Mouse (Mus musculus) gastrocnemius, postnatal 4 days (tissue): Measurements from ENCODE around the gene S100a3. TPM values are rescaled to one million over a fixed set of nuclear protein-coding genes. Genes with fewer than 3 reads are reported as not detected.

Experiments used
- DNase-seq, 2 experiments: peaks; one replicate each; pipeline ENCODE4 v3.0.0; 2021 to 2022; ENCODE audit warnings: low spot score in 2 of 2, mixed read lengths in 2 of 2
- total RNA-seq, 2 experiments: library from RNA; stranded (reverse); gene quantifications; 2 replicates each; pipeline ENCODE4 v1.2.3; 2021

Gene S100a3
- total RNA-seq, 2 experiments from 2014 or later = 1.4 to 2.3 TPM

GRCm38 (mm10) chr3:90623435-90624071 lies 63.2 kb downstream of the S100a3 start:
- DNase-seq = peak in 1 of 2 experiments; percentile 73

- no peak for DNase-seq
These were observed 65.1 kb downstream of the S100a3 start for GRCm38 (mm10) chr3:90625496-90625895.

- DNase-seq = no peak
These were observed 66.1 kb downstream of the S100a3 start for GRCm38 (mm10) chr3:90626266-90627021.

- DNase-seq = no peak
These were observed 67.0 kb downstream of the S100a3 start for GRCm38 (mm10) chr3:90627366-90627765.

DNA sequence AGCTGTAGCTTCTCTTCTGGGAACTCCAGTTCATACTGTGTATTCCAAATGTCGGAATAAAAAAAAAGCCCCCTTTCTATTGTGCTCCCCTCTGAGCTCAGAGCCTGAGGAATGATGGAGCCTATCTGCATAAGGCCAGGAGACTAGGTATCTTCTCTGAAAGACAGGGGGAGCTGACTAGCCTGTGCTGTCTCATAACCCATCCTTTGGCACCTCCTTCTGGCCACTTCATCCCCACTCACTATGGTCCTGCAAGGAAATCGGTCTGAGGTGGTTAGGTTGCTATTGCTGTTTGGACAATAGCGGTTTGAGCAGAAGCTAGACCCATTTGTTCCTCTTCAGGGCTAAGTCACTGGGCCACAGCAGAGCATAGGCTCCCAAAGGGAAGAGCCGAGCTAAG lies 67.4 kb downstream of the S100a3 start:
- no peak for DNase-seq

DNA sequence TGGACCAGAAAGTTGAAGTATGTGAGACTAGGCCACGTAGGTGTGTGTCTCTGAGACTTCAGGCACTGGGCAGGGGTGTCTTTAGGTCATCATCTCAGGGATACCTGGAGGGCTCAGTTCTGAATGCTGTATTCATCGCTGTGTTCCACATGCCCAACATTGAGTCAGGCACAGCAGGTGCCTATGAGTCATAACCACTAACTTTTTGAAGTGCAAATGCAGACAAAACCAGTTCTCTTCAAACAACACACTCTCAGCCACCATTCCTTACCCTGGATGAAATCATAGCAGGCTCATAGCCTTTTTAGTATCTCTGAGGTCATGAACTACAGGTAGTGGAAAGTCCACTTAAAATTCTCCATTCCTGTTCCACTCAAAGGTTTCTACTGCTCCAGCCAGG lies 68.9 kb downstream of the S100a3 start:
- no peak for DNase-seq

DNA sequence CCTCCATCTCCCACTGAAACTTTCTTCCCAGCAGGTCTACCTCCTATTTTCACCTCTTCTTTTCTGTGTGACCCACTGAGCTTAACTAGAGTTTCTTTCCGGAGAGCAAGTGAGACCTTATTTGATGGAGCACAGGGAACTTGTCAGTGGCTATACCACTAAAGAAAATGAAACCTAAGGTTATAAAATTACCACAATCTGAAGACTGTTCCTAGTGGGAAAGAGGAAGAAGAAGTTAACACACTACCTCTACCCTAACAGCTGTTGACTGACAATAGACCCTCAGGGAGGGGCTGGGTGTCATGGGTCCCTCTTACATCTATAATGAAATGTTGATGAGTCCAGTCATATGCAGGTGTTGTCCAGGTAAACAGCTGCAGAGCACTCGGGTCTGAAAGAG lies 71.6 kb downstream of the S100a3 start:
- no peak for DNase-seq

GRCm38 (mm10) chr3:90638511-90639275 lies 78.3 kb downstream of the S100a3 start:
- no peak for DNase-seq

DNA sequence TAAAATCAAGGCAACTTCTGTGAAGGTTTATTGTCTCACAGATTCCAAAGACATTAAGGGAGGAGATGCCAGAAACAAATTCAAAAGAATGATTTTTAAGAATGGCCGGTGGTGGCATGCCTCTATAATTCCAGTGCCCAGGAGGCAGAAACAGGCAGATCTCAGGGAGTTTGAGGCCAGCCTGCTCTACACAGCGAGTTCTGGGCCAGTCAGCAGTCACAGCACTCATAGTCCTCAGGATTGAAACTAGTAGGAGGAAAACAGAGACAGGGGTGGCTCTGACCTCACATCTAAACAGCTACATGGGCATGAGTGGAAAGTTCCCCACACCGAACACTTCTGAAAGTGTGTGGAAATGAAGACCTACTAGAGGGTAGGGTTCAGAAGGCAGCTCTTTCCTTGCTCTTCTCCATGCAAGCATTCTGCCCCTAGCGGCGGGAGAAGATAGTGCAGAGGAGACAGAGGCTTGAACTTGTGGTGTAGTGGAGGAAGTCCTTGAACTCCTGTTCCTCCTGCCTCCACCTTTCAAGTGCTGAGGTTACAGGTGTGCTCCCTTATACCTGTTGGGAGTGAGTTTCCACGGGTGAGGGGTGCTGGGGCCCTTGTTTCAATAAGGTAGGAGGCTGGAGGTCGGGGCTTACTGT lies 79.3 kb downstream of the S100a3 start:
- no peak for DNase-seq

- DNase-seq = no peak
These were observed 80.6 kb downstream of the S100a3 start for GRCm38 (mm10) chr3:90640981-90641380.

DNA sequence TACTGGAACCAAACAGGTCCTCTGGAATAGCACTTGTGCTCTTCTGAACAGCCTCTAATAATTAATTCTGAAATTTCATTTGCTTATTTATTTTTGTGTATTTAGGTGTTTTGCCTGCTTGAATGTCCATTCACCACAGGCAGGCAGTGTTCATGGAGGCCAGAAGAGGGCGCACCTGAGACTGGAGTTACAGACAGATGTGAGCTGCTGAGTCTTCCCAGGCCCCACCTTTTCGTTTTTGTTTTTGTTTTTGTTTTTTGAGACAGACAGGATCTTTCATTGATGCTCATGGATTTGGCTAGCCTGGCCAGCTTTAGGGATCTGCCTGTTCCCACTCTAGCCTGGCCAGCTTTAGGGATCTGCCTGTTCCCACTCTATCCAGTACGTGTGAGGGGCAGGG lies 83.8 kb downstream of the S100a3 start:
- DNase-seq = peak in 1 of 2 experiments; percentile 39

DNA sequence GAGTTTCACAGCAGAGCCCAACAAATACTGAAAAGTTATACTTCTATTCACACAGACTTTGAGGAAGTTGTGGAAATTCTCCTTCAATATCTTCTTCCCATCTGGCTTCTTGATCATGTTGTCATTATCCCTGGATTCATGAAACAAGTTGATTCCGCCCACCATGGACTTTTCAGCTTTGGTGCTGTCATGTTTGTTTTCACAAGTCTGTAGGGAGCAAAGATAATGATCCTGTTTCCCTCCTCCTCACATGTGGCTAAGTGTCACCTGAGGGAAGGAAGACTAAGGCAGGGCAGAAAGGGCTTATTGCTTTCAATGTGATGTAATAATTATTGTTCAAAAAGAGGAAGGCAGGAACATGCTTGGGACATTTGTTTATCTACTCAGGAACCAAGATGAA lies 86.9 kb downstream of the S100a3 start:
- no peak for DNase-seq

DNA sequence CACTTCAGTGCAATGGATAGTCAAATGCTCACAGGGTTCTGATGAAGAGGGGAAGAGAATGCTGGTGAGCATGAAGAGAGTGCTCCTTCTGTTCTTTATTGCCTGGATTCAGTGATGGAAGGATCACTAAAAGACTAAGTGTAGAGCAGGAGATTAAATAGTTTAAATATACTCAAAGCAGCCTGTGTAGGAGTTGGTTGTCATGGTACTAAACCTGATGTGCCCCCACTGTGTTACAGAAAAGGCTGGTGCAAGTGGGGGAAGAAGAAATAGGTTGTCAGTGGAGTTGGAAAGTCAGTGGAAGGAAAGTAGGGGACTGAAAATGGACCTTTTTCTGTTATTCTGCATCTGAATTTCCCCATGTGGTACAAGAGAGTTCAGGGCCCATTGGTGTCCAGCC lies 88.6 kb downstream of the S100a3 start:
- no peak for DNase-seq

- DNase-seq = no peak
These were observed 89.5 kb downstream of the S100a3 start for GRCm38 (mm10) chr3:90649832-90650231.

Other genes starting within 250 kb of the S100a3 start
- 1 to 10 TPM; 7.2 to 7.4 TPM for gene Slc27a3, start 170.6 kb upstream of the S100a3 start, total RNA-seq
- gene Ints3, start 127.0 kb upstream of the S100a3 start, total RNA-seq = 10 to 100 TPM; 31.8 to 32.0 TPM
- 10 to 100 TPM; 25.9 to 26.4 TPM for gene Npr1, start 94.7 kb upstream of the S100a3 start, total RNA-seq
- gene Ilf2, start 84.5 kb upstream of the S100a3 start, total RNA-seq = 10 to 100 TPM; 72.3 to 75.4 TPM
- gene Snapin, start 69.5 kb upstream of the S100a3 start, total RNA-seq = 10 to 100 TPM; 71.3 to 74.7 TPM
- 100 to 1,000 TPM; 110 to 118 TPM for gene Chtop, start 51.1 kb upstream of the S100a3 start, total RNA-seq
- gene S100a1, start 46.2 kb upstream of the S100a3 start, total RNA-seq = 10 to 100 TPM; 27.3 to 31.2 TPM
- 10 to 100 TPM; 22.6 to 23.3 TPM for gene S100a13, start 46.1 kb upstream of the S100a3 start, total RNA-seq
- gene S100a14, start 33.7 kb upstream of the S100a3 start, total RNA-seq = 1 to 10 TPM in 1 of 2 experiments, under 1 TPM in 1; 0.64 to 1.1 TPM
- gene S100a16, start 23.3 kb upstream of the S100a3 start, total RNA-seq = 100 to 1,000 TPM; 117 to 124 TPM
- not detected for gene S100a2, start 29.7 kb downstream of the S100a3 start, total RNA-seq
- not detected for gene Gm42674, start 41.3 kb downstream of the S100a3 start, total RNA-seq
- gene S100a4, start 43.2 kb downstream of the S100a3 start, total RNA-seq = 10 to 100 TPM; 15.7 to 17.2 TPM
- not detected for gene S100a5, start 47.9 kb downstream of the S100a3 start, total RNA-seq
- 100 to 1,000 TPM; 140 to 154 TPM for gene S100a6, start 52.3 kb downstream of the S100a3 start, total RNA-seq
- gene S100a7a, start 93.4 kb downstream of the S100a3 start, total RNA-seq = under 1 TPM in 1 of 2 experiments, not detected in 1; 0.29 TPM
- gene S100a8, start 108.4 kb downstream of the S100a3 start, total RNA-seq = 10 to 100 TPM in 1 of 2 experiments, 1 to 10 TPM in 1; 4.5 to 11.8 TPM
- gene S100a9, start 135.1 kb downstream of the S100a3 start, total RNA-seq = 10 to 100 TPM in 1 of 2 experiments, 1 to 10 TPM in 1; 3.2 to 14.2 TPM
- gene Pglyrp4, start 166.3 kb downstream of the S100a3 start, total RNA-seq = not detected
- gene Gm5849, start 217.3 kb downstream of the S100a3 start, total RNA-seq = not detected